Mouse (Mus musculus) Patski (cell line): ENCODE data around the gene Eif5b. TPM values are rescaled to one million over a fixed set of nuclear protein-coding genes. Genes with fewer than 3 reads are reported as not detected.

Source experiments
- ATAC-seq: fragments of 100-300 bp; one replicate; pipeline ENCODE4 v1.8.0; 2021
- CTCF ChIA-PET: fragments of 350-600 bp; sonication (Branson Sonifier 250); formaldehyde crosslinking; loops from one replicate; lab custom pipeline; 2022; ENCODE audit warnings: inconsistent platforms; lab: Charles Lee
- POLR2A ChIA-PET: fragments of 350-600 bp; sonication (Branson Sonifier 250); formaldehyde crosslinking; loops from one replicate; lab custom pipeline; 2022; ENCODE audit warnings: antibody characterized with exemption, inconsistent platforms; lab: Charles Lee
- DNase-seq: peaks from one replicate; pipeline ENCODE4 v3.0.0-alpha.2; 2011; ENCODE audit warnings: low read depth, low spot score
- H3K27me3 ChIP-seq: fragments of 371-371 bp; one replicate; pipeline ENCODE4 v1.5.1; 2021
- CTCF ChIP-seq: fragments of 100-300 bp; IDR thresholded peaks from one replicate; pipeline ENCODE4 v1.5.1; 2021
- in situ Hi-C: fragments of 300-500 bp; cut with MboI; formaldehyde crosslinking; loops from 3 replicates; pipeline ENCODE4 v1.11.1; 2018; ENCODE audit warnings: low pct_unique_long_range_greater_than_20kb, mixed read lengths
- polyA plus RNA-seq: library from polyadenylated mRNA; unstranded; gene quantifications from one replicate; pipeline ENCODE4 v1.2.3, GENCODE M21; 2021

The Eif5b gene
- polyA plus RNA-seq, 1 experiment from 2014 or later: 82.7 TPM

DNA sequence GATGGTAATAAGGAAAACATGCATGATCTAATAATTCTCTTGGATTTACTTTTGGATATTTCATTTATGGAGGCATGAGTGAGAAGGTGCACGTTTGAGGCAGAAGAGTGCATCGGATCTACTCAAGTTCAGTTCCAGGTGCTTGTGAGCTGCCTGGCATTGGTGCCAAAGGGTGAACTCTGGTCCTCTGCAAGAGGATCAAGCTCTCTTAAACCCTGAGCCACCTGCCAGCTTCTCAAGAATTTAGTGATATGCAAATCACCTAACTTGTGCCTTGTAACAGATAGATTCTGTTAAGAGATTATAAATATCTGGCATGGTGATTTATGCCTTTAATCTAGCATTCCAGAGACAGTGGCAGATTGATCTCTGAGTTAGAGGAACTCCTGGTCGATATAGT, 5.2 kb downstream of the Eif5b start:
- no peak for ATAC-seq
- in situ Hi-C loops: no loop called here
- ChIA-PET POLR2A (no interaction called here), CTCF (interaction anchor here (1.7 kb wide), 1 partner anchor 115 kb away, joined by 3 read pairs; no protein-coding TSS in a partner anchor)
- no peak for DNase-seq
- H3K27me3 ChIP-seq: no peaks in the 10 kb centered on the region
- no peak for TF ChIP-seq CTCF

DNA sequence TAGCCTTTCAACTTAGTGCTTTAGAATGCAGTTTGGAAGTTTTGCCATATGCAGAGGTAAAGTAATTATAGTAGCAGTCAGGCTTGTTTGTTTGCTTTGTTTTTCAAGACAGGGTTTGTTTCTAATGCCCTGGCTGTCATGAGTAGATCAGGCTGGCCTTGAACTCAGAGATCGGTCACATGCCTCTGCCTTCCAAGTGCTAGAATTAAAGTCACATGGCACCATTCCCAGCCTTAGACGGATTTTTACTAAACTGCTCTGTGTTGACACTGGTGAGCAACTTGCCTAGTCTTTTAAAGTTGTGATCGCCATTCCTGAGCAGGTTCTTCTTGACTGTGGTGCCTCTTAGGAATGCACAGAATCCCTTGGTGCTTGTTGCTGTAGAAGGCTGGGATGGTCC, 8.9 kb downstream of the Eif5b start:
- no peaks in the 10 kb centered on the region for H3K27me3 ChIP-seq
- no peak for TF ChIP-seq CTCF
- ChIA-PET CTCF (no interaction called here), POLR2A (no interaction called here)
- in situ Hi-C loops: no loop called here
- ATAC-seq: no peak
- DNase-seq: no peak

GRCm38 (mm10) chr1:38011647-38012046, 13.8 kb downstream of the Eif5b start:
- H3K27me3 ChIP-seq: no peaks in the 10 kb centered on the region
- DNase-seq (no peak), ATAC-seq (no peak)
- no peak for TF ChIP-seq CTCF
- in situ Hi-C loops: no loop called here
- ChIA-PET POLR2A (interaction anchor here (1.2 kb wide), 1 partner anchor 11 kb away, joined by 5 read pairs; no protein-coding TSS in a partner anchor), CTCF (interaction anchor here (1.3 to 2.0 kb wide), 2 partner anchors 10 to 26 kb away, joined by 5 to 6 read pairs; no protein-coding TSS in a partner anchor)

DNA sequence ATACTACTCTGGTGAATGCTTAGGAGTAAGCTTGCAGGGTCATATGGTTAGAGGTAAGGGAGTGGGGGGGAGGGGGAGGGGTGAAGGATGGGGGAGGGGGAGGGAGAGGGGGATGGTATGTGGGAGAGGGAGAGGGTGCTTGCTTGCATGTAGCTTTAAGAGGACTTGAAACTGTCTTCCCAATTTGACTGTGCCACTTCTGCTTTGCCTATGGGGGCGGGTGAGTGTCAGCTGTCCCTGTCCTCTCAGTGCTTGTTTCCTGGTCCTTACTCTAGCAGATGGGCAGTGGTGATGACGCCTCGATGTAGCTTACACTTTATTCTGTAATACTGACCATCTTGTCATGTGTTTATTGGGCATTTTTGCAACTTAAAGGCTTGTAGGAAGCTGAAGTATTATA, 14.3 kb downstream of the Eif5b start:
- in situ Hi-C loops: no loop called here
- ChIA-PET CTCF (interaction anchor here (1.1 to 2.0 kb wide), 3 partner anchors 10 to 32 kb away, joined by 3 to 6 read pairs (median 5); no protein-coding TSS in a partner anchor), POLR2A (interaction anchor here (0.6 to 1.2 kb wide), 2 partner anchors 11 to 1348 kb away, joined by 5 to 9 read pairs; no protein-coding TSS in a partner anchor)
- no peak for TF ChIP-seq CTCF
- ATAC-seq (no peak), DNase-seq (no peak)
- H3K27me3 ChIP-seq: no peaks in the 10 kb centered on the region

DNA sequence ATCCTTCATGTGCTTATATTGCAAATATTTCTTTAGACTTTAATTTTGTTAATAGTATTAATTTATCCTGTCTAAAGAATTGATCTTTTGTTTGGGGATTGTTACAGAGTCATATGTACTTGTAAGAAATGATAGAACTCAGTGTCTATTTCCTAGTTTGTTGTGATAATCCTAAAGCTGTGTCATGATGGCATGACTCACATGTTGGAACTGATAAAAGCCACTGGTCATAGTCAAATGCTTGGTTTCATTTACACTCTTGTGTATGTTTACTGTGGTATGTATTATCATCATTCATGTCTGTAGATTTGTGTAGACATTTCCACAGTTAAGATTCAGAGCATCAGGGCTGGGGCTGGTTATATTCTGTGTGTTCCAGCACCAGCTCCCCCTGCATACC, 14.7 kb downstream of the Eif5b start:
- DNase-seq: no peak
- ChIA-PET CTCF (interaction anchor here (1.1 to 2.0 kb wide), 5 partner anchors 9 to 31 kb away, joined by 3 to 6 read pairs (median 4); no protein-coding TSS in a partner anchor), POLR2A (interaction anchor here (0.6 to 1.2 kb wide), 3 partner anchors 12 to 1348 kb away, joined by 3 to 9 read pairs (median 5); no protein-coding TSS in a partner anchor)
- TF ChIP-seq CTCF: no peak
- in situ Hi-C loops: no loop called here
- ATAC-seq: no peak
- no peaks in the 10 kb centered on the region for H3K27me3 ChIP-seq

DNA sequence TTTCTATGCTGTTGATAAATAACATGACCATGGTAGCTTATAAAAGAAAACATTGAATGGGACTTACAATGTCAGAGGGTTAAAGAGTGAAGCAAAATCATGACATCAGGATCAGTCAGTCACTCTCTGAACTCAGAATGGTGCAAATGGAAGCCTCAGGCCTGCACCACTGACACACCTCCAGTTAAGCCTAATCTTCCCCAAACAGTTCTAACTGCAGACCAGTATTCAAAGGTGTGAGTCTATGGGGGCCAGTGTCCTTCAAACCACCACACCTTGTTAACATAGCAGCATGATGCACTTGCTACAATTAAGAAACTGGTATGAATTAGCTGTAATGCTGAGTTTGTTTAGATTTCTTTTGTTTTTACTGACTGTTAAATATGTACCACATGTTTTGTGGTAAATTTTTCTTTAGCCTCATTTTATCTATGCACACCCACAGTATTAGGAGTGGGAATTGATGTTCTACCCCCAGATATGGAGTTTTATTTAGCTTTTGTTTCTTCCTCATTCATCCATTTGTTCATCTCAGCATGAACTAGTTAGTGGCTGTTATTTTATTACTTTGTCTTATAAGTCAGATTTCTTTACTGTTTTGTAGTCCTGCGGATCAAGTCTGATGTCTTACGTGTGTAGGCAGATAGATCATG, 16.9 kb downstream of the Eif5b start:
- DNase-seq (no peak), ATAC-seq (no peak)
- POLR2A ChIA-PET: interaction anchor here (0.6 kb wide), 1 partner anchor 15 kb away, joined by 3 read pairs; no protein-coding TSS in a partner anchor
- in situ Hi-C loops: no loop called here
- no peaks in the 10 kb centered on the region for H3K27me3 ChIP-seq
- CTCF ChIA-PET: no interaction called here
- no peak for TF ChIP-seq CTCF

DNA sequence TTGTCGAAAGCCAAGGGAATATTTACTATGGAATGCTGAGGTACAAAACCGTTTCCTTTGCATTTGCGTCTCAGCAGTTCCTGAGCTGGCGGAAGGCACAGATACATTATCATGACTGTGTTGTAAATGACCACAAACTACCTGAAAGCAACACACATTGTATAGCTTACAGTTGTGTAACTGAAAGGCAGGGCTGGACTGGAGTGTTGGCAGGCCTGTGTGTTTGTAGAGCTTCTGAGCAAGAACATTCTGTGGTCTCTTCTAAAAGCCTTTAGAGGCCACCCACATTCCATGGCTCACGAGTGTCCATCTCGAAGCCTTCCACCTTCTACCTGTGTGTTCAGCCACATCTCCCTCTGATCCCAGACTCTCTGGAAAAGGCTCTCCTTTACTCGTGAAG, 29.5 kb downstream of the Eif5b start:
- POLR2A ChIA-PET: no interaction called here
- ATAC-seq: no peak
- in situ Hi-C loops: no loop called here
- no peaks in the 10 kb centered on the region for H3K27me3 ChIP-seq
- TF ChIP-seq CTCF: no peak
- no peak for DNase-seq
- CTCF ChIA-PET: interaction anchor here (0.7 kb wide), 1 partner anchor 14 kb away, joined by 3 read pairs; no protein-coding TSS in a partner anchor

DNA sequence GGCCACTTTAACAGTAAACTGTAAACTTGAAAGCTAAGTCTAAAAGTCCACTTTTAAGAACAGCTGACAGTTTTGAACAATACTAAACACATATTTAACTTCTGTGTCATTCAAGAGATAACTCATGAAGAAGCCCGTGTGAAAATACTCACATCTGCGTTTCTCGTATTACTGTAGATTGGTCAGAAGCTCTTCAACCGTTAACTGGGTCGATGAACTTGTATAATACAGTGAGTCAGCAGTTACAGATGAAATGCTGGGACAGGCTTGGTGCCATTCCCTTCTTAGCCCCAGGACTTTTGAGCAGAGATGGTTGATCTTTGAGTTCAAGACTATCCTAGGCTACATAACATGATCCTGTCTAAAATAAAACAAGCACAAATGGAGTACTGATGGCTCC, 33.6 kb downstream of the Eif5b start:
- ChIA-PET CTCF (interaction anchor here (1.5 to 1.7 kb wide), 2 partner anchors 10 to 18 kb away, joined by 4 read pairs; no protein-coding TSS in a partner anchor), POLR2A (no interaction called here)
- ATAC-seq: no peak
- in situ Hi-C loops: no loop called here
- TF ChIP-seq CTCF: no peak
- no peak for DNase-seq
- no peaks in the 10 kb centered on the region for H3K27me3 ChIP-seq

DNA sequence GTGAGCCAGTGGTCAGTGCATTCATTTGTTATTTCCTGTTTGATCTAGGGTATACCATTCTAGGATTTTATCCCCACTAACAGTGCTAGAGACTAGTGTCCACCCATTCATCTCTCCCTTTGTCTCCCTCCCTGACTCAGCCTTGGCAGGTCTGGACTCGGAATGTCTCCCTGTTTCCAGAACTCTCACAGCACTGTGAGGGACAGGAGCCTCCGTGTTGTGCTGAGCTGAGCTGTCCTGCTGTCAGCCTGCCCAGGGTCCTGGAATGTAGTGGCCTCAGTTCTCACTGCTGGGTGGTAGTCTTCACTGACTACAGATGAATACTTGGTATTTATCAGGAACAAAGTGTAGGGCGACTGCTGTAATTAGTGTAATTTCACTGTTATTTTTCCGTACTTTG, 37.7 kb downstream of the Eif5b start:
- no peaks in the 10 kb centered on the region for H3K27me3 ChIP-seq
- POLR2A ChIA-PET: no interaction called here
- no peak for DNase-seq
- TF ChIP-seq CTCF: no peak
- ATAC-seq: no peak
- in situ Hi-C loops: no loop called here
- CTCF ChIA-PET: no interaction called here

GRCm38 (mm10) chr1:38037375-38037774, 39.6 kb downstream of the Eif5b start:
- ChIA-PET CTCF (interaction anchor here (1.2 to 1.3 kb wide), 3 partner anchors 9 to 25 kb away, joined by 3 to 5 read pairs (median 4); no protein-coding TSS in a partner anchor), POLR2A (no interaction called here)
- no peak for TF ChIP-seq CTCF
- in situ Hi-C loops: no loop called here
- no peaks in the 10 kb centered on the region for H3K27me3 ChIP-seq
- no peak for DNase-seq
- no peak for ATAC-seq

GRCm38 (mm10) chr1:38038898-38039297, 41.1 kb downstream of the Eif5b start:
- DNase-seq (no peak), ATAC-seq (no peak)
- in situ Hi-C loops: no loop called here
- CTCF ChIA-PET: no interaction called here
- TF ChIP-seq CTCF: no peak
- POLR2A ChIA-PET: no interaction called here
- no peaks in the 10 kb centered on the region for H3K27me3 ChIP-seq
